Mouse (Mus musculus) brain, embryonic 14.5 days (tissue): ENCODE measurements around the gene Fzd7.

ENCODE experiments used
- CTCF ChIP-seq: fragments of 200-500 bp; IDR thresholded peaks from 2 replicates; pipeline ENCODE4 v1.5.1; 2012; ENCODE audit warnings: inconsistent platforms, mild to moderate bottlenecking, moderate library complexity, borderline replicate concordance; ENCODE audit not compliant: insufficient read depth, insufficient read length; ENCODE audit errors: extremely low read depth
- POLR2A ChIP-seq: fragments of 200-500 bp; IDR thresholded peaks from 2 replicates; pipeline ENCODE4 v1.6.1; 2012; ENCODE audit warnings: mild to moderate bottlenecking, inconsistent platforms, borderline replicate concordance; ENCODE audit not compliant: poor library complexity, insufficient read depth, insufficient read length, severe bottlenecking; ENCODE audit errors: extremely low read depth

GRCm38 (mm10) chr1:59458886-59459285 lies 23.3 kb upstream of the Fzd7 start:
- TF ChIP-seq CTCF (no peak), POLR2A (no peak)
